Mouse (Mus musculus) frontal cortex, adult (tissue): ENCODE data around the gene Ddx58.
A peak's percentile ranks its signal among the peaks of the same experiment; 100 is the strongest.

ENCODE experiments used
- ATAC-seq: cut with Nextera tagmentation; 2 replicates; pipeline ENCODE4 v1.9.2; 2017; ENCODE audit warnings: mild to moderate bottlenecking, moderate library complexity, mixed read lengths; ENCODE audit not compliant: low TSS enrichment

Gene Ddx58

GRCm38 (mm10) chr4:40234256-40234655 lies 5.4 kb downstream of the Ddx58 start:
- ATAC-seq = no peak

- ATAC-seq = no peak
Measured at GRCm38 (mm10) chr4:40233062-40233664, 6.5 kb downstream of the Ddx58 start.

GRCm38 (mm10) chr4:40229723-40230122 lies 9.9 kb downstream of the Ddx58 start:
- no peak for ATAC-seq

GRCm38 (mm10) chr4:40227886-40228285 lies 11.7 kb downstream of the Ddx58 start:
- no peak for ATAC-seq

- ATAC-seq = no peak
Measured at GRCm38 (mm10) chr4:40227131-40227530, 12.5 kb downstream of the Ddx58 start.

- ATAC-seq = no peak
Measured at GRCm38 (mm10) chr4:40226095-40226494, 13.5 kb downstream of the Ddx58 start.

GRCm38 (mm10) chr4:40221876-40222585 lies 17.6 kb downstream of the Ddx58 start:
- ATAC-seq = no peak

GRCm38 (mm10) chr4:40221004-40221760 lies 18.4 kb downstream of the Ddx58 start:
- ATAC-seq = no peak

GRCm38 (mm10) chr4:40220437-40220836 lies 19.2 kb downstream of the Ddx58 start:
- ATAC-seq = peak; percentile 52; the same call in 1 of the 2 replicates

GRCm38 (mm10) chr4:40218382-40218781 lies 21.2 kb downstream of the Ddx58 start:
- ATAC-seq = no peak

- no peak for ATAC-seq
Measured at GRCm38 (mm10) chr4:40217910-40218309, 21.7 kb downstream of the Ddx58 start.

GRCm38 (mm10) chr4:40212177-40212576 lies 27.5 kb downstream of the Ddx58 start:
- ATAC-seq = no peak

GRCm38 (mm10) chr4:40207701-40208100 lies 31.9 kb downstream of the Ddx58 start:
- ATAC-seq = no peak

- ATAC-seq = no peak
Measured at GRCm38 (mm10) chr4:40205231-40205903, 34.3 kb downstream of the Ddx58 start.

GRCm38 (mm10) chr4:40204374-40204773 lies 35.3 kb downstream of the Ddx58 start:
- no peak for ATAC-seq

GRCm38 (mm10) chr4:40202205-40202604 lies 37.4 kb downstream of the Ddx58 start:
- no peak for ATAC-seq

GRCm38 (mm10) chr4:40195336-40195735 lies 44.3 kb downstream of the Ddx58 start:
- no peak for ATAC-seq

GRCm38 (mm10) chr4:40193461-40193860 lies 46.2 kb downstream of the Ddx58 start:
- ATAC-seq = no peak

- ATAC-seq = no peak
Measured at GRCm38 (mm10) chr4:40192246-40192645, 47.4 kb downstream of the Ddx58 start.

- ATAC-seq = no peak
Measured at GRCm38 (mm10) chr4:40187956-40188355, 51.7 kb downstream of the Ddx58 start.

- ATAC-seq = no peak
Measured at GRCm38 (mm10) chr4:40184470-40184869, 55.2 kb downstream of the Ddx58 start.

GRCm38 (mm10) chr4:40183781-40184180 lies 55.8 kb downstream of the Ddx58 start:
- no peak for ATAC-seq
